Mouse (Mus musculus) kidney, adult 2 months (tissue): ENCODE measurements around the gene Mvk. TPM values are rescaled to one million over a fixed set of nuclear protein-coding genes. Genes with fewer than 3 reads are reported as not detected.
A peak's percentile ranks its signal among the peaks of the same experiment; 100 is the strongest.

ENCODE experiments used
- DNase-seq: peaks from one replicate; pipeline ENCODE4 v3.0.0; 2021
- H3K27ac ChIP-seq: fragments of 200-500 bp; 2 replicates; pipeline ENCODE4 v1.5.1; 2012; ENCODE audit warnings: low read depth, low read length, control low read depth, inconsistent platforms; ENCODE audit not compliant: insufficient read depth
- H3K27me3 ChIP-seq: fragments of 200-500 bp; replicated peaks from 2 replicates; pipeline ENCODE4 v1.6.1; 2012; ENCODE audit warnings: mild to moderate bottlenecking, moderate library complexity, low read length, inconsistent platforms; ENCODE audit not compliant: control insufficient read depth, insufficient read depth
- H3K36me3 ChIP-seq: fragments of 200-500 bp; 2 replicates; pipeline ENCODE4 v1.6.1; 2012; ENCODE audit warnings: mild to moderate bottlenecking, moderate library complexity, low read length, inconsistent platforms; ENCODE audit not compliant: control insufficient read depth, insufficient read depth
- H3K4me1 ChIP-seq: fragments of 200-500 bp; 2 replicates; pipeline ENCODE4 v1.6.1; 2011; ENCODE audit warnings: low read length; ENCODE audit not compliant: control insufficient read depth, insufficient read depth
- H3K4me3 ChIP-seq: fragments of 200-500 bp; 2 replicates; pipeline ENCODE4 v1.5.1; 2011; ENCODE audit warnings: mild to moderate bottlenecking, low read depth, low read length, control low read depth; ENCODE audit not compliant: insufficient read depth
- CTCF ChIP-seq: fragments of 200-500 bp; conservative IDR thresholded peaks from 2 replicates; pipeline ENCODE4 v1.5.1; 2011; ENCODE audit warnings: low read depth, mild to moderate bottlenecking, control low read depth, low read length, moderate library complexity, mixed read lengths; ENCODE audit not compliant: insufficient read depth, insufficient read length
- POLR2A ChIP-seq: fragments of 200-500 bp; IDR thresholded peaks from one replicate; pipeline ENCODE4 v1.6.1; 2011; ENCODE audit warnings: low read depth, low read length, control low read depth
- WGBS: fragments of 180-500 bp; shearing (Covaris S2); methylation state at CpG from one replicate; pipeline ENCODE4 v1.1.7; 2018; 5-methylcytosine and 5-hydroxymethylcytosine counted together
- polyA plus RNA-seq: library from polyadenylated mRNA; depleted of rRNA; stranded (reverse); fragments of >200 nt; gene quantifications from 2 replicates; pipeline ENCODE4 v1.2.3, GENCODE M21; 2012

Gene Mvk
- polyA plus RNA-seq, 1 experiment: 25.2 TPM

- WGBS: 65% methylated on average over 16 of the region's 16 CpGs
- Histone ChIP-seq H3K4me1 (no peaks in the 10 kb centered on the region), H3K27ac (peak overlapping the region; percentile 48), H3K4me3 (no peak overlapping the region), H3K27me3 (no peaks in the 10 kb centered on the region), H3K36me3 (peaks cover 2% of the 10 kb centered on the region)
- TF ChIP-seq POLR2A: no peak
- no peak for TF ChIP-seq CTCF
- DNase-seq: peak; percentile 76
Measured at GRCm38 (mm10) chr5:114413067-114413735, 30.9 kb upstream of the Mvk start.

- Histone ChIP-seq H3K4me1 (no peaks in the 10 kb centered on the region), H3K4me3 (no peak overlapping the region), H3K27ac (no peak overlapping the region), H3K36me3 (peaks cover 2% of the 10 kb centered on the region), H3K27me3 (no peaks in the 10 kb centered on the region)
- 94% methylated on average over 5 of the region's 5 CpGs for WGBS
- no peak for TF ChIP-seq POLR2A
- TF ChIP-seq CTCF: no peak
- no peak for DNase-seq
Measured at GRCm38 (mm10) chr5:114415606-114416005, 28.5 kb upstream of the Mvk start.

- Histone ChIP-seq H3K36me3 (peaks cover 2% of the 10 kb centered on the region), H3K27me3 (no peaks in the 10 kb centered on the region), H3K4me1 (no peaks in the 10 kb centered on the region), H3K4me3 (no peak overlapping the region), H3K27ac (no peak overlapping the region)
- WGBS: 66% methylated on average over 8 of the region's 8 CpGs
- no peak for DNase-seq
- TF ChIP-seq POLR2A: no peak
- 0 out of 2 replicates have a peak, but pooled peaks have one; percentile 7 for TF ChIP-seq CTCF
Measured at GRCm38 (mm10) chr5:114416855-114417254, 27.2 kb upstream of the Mvk start.

GRCm38 (mm10) chr5:114418541-114418940 is 25.5 kb upstream of the Mvk start:
- H3K27me3 ChIP-seq: no peaks in the 10 kb centered on the region
- WGBS: 77% methylated on average over 8 of the region's 8 CpGs
- H3K27ac ChIP-seq: no peak overlapping the region
- H3K36me3 ChIP-seq: no peaks in the 10 kb centered on the region; the same call in 1 of the 2 replicates
- no peak overlapping the region for H3K4me3 ChIP-seq
- TF ChIP-seq CTCF (peak; percentile 47), POLR2A (no peak)
- no peak for DNase-seq
- H3K4me1 ChIP-seq: no peaks in the 10 kb centered on the region

GRCm38 (mm10) chr5:114421561-114422298 is 22.3 kb upstream of the Mvk start:
- Histone ChIP-seq H3K4me1 (no peaks in the 10 kb centered on the region), H3K27ac (no peak overlapping the region), H3K4me3 (no peak overlapping the region), H3K36me3 (no peaks in the 10 kb centered on the region), H3K27me3 (no peaks in the 10 kb centered on the region)
- TF ChIP-seq CTCF (no peak), POLR2A (no peak)
- DNase-seq: peak; percentile 63
- WGBS: 44% methylated on average over 11 of the region's 11 CpGs

GRCm38 (mm10) chr5:114422591-114422990 is 21.5 kb upstream of the Mvk start:
- H3K27me3 ChIP-seq: no peaks in the 10 kb centered on the region
- no peaks in the 10 kb centered on the region for H3K36me3 ChIP-seq
- H3K4me3 ChIP-seq: no peak overlapping the region
- no peak overlapping the region for H3K27ac ChIP-seq
- WGBS: 43% methylated on average over 5 of the region's 5 CpGs
- no peaks in the 10 kb centered on the region for H3K4me1 ChIP-seq
- TF ChIP-seq POLR2A: no peak
- DNase-seq: no peak

- H3K4me3 ChIP-seq: no peak overlapping the region
- no peaks in the 10 kb centered on the region for H3K27me3 ChIP-seq
- no peaks in the 10 kb centered on the region for H3K4me1 ChIP-seq
- no peak for TF ChIP-seq CTCF
- no peak for TF ChIP-seq POLR2A
- no peak overlapping the region for H3K27ac ChIP-seq
- 85% methylated on average over 5 of the region's 5 CpGs for WGBS
- no peaks in the 10 kb centered on the region for H3K36me3 ChIP-seq
- DNase-seq: peak; percentile 15
Measured at GRCm38 (mm10) chr5:114423961-114424360, 20.1 kb upstream of the Mvk start.

GRCm38 (mm10) chr5:114426732-114427131 is 17.3 kb upstream of the Mvk start:
- H3K27me3 ChIP-seq: no peaks in the 10 kb centered on the region
- WGBS: 64% methylated on average over 6 of the region's 6 CpGs
- H3K4me3 ChIP-seq: no peak overlapping the region
- H3K36me3 ChIP-seq: no peaks in the 10 kb centered on the region
- TF ChIP-seq POLR2A (no peak), CTCF (no peak)
- DNase-seq: peak; percentile 61
- H3K4me1 ChIP-seq: no peaks in the 10 kb centered on the region
- H3K27ac ChIP-seq: no peak overlapping the region
